Mouse (Mus musculus): ENCODE measurements at regions not wholly inside any gene's neighbourhood (a gene's known extent, or its start where the extent isn't known, plus 50 kb on each side); places are given as distances from the start of the nearest gene placed in this dataset.

DNA sequence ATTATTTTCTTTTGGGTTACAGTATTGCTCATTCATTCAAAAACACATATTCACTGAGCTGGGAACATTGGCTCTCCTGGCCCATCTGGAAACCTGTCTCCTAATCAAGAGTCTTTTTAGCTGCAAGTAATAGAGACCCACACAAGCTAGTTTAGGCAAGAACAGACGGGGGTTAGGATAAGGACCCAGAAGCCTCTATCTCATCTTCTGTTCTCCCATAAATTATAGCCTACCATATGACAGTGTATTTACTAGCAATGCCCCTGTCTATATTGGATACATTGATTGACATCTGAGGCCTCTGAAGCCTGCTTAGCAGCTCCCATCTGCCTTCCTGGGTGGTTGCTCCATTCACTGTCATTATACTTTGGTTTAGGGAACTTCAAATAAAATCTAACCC lies 255.2 kb downstream of the 1810013L24Rik start:
- TF ChIP-seq CTCF (IDR thresholded peaks at IDR 0.05; ENCODE audit: control insufficient read depth, insufficient read depth, insufficient read length) = no peak
- no peak for TF ChIP-seq USF1 (IDR thresholded peaks at IDR 0.05; ENCODE audit: low read depth)
- no peak for TF ChIP-seq MAX (IDR thresholded peaks at IDR 0.05)
- no peak for TF ChIP-seq MYOD1 (IDR thresholded peaks at IDR 0.05; ENCODE audit: control insufficient read depth, insufficient read length, low read depth)
- no peak for TF ChIP-seq CEBPB (IDR thresholded peaks at IDR 0.05; ENCODE audit: low read depth)

Measured in C2C12 (cell line).